Mouse (Mus musculus) E14TG2a.4 (cell line): Measurements from ENCODE around the gene Med12l.

Source experiments
- CTCF ChIP-seq: conservative IDR thresholded peaks from 2 replicates; pipeline ENCODE4 v1.5.1; 2014; ENCODE audit warnings: low read length
- NANOG ChIP-seq: IDR thresholded peaks from 2 replicates; pipeline ENCODE4 v1.6.1; 2014; ENCODE audit warnings: borderline replicate concordance, low read length, mixed read lengths
- POU5F1 ChIP-seq: IDR thresholded peaks from 2 replicates; pipeline ENCODE4 v1.6.1; 2014; ENCODE audit warnings: low read length, borderline replicate concordance

DNA sequence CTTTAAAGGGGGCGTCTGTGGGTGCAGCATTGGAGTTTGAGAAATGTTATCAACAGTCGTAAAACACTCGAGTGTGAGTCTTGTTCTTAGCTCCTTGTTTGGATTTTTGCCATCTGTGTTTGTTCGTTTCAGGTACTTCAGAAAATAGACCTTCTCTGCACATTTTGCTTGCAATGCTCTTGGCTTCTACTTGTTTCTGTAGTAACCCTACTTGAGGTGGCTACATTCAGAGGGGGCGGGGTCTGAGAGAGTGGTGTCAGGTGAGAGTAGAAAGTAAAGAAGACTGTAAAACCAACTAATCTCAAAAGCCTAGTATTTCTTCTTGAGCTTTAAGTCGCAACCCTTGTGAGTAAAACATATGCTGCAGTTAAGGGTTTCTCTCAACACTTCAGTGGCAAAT lies 23.1 kb downstream of the Med12l start:
- TF ChIP-seq CTCF (no peak), NANOG (no peak), POU5F1 (no peak)
